Mouse (Mus musculus) thymus, adult 18-20 months (tissue): ENCODE data around the gene Cep126.
A peak's percentile ranks its signal among the peaks of the same experiment; 100 is the strongest.

Experiments
- DNase-seq, 2 experiments: peaks; one replicate each; pipeline ENCODE4 v3.0.0; 2022; ENCODE audit warnings: mixed read lengths in 2 of 2

The Cep126 gene

DNA sequence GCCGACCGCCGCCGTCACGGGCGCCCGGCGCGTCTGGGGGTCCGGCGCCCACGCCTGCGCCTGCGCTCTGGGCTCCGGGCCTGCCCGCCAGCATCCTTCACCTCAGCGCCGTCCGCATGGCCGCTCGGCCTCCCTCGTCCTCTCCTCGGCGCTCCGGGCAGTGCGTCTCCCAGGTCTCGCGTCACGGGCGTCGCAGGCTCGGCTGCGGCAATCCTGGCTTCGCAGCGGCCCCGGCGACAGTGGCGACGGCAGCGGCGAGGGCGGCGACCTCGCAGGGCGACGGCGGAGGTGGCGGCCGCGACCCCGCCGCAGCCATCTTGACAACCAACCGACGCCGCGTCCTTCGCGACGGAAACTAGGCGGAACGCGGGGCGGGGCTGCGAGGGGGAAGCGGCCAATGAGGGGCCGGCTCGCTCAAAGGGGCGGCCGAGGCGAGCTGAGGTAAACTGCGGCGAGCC is at the start of gene Cep126:
Gene Cep126, minus strand, starts transcription at position 178 of the 458 bp plus-strand sequence.
- peak; percentile 44 to 61 for DNase-seq

DNA sequence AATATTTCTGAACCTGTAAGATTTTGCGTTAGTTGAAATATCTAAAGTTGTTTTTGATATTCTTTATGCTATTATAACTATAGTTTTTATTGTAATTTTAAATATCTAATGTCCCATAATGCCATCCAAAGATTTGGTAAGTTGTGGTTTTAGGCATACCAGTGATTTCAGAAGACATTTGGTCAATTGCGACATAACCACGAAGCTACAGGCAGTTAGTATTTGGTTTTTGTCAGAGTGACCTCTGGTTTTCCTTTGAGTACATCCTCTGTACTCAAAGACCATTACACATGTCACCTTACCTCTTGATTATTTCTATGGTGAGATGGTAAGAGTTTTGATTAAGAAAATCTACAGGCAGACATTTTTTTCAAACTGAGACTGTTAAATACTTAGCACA is 45.5 kb upstream of the Cep126 start:
- DNase-seq, result no peak

- DNase-seq, result no peak
Observed at GRCm38 (mm10) chr9:8177099-8177498, 43.0 kb upstream of the Cep126 start.

GRCm38 (mm10) chr9:8157011-8157410 is 22.9 kb upstream of the Cep126 start:
- DNase-seq, result no peak

DNA sequence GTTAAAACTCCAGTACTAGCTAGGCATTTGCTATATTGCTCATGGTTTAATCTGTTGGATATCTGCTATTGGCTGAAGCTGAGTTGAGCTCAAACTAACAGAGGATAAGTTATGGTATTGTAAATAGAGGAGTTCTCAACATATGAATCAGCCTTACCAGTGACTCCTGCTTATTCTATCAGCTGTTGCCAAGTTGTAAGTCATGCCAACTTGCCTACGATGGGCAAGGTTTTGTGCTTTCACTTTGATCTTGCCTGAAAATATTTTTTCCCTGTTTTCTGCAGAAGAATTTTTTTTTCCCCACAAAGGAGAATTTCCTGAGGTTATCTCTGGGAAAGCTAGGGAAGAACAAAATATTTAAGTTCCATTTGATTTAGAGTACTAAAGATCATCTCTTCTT is 5.4 kb upstream of the Cep126 start:
- DNase-seq, result no peak

- peak in 1 of 2 experiments; percentile 6 for DNase-seq
Observed at GRCm38 (mm10) chr9:8133586-8134115, 443 bp downstream of the Cep126 start.

DNA sequence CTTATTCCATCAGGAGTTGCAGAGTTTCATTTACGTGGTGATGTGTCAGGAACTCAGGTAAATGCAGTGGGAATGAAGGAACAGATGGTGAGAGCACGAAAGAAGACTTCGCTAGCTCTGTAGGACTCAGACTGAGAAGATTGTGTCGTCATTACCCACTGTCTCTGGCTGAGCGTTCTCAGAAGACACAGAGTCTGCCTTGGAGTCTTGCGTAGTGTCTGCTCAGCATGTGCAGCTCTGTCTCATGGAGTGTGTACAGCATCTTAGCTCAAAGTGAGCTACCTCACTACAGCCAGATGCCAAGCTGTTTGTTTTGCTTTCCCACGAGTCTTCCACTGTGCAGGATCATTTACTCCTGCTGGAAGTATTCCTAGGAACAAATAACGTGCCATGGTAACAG is 10.6 kb downstream of the Cep126 start:
- DNase-seq, result no peak

DNA sequence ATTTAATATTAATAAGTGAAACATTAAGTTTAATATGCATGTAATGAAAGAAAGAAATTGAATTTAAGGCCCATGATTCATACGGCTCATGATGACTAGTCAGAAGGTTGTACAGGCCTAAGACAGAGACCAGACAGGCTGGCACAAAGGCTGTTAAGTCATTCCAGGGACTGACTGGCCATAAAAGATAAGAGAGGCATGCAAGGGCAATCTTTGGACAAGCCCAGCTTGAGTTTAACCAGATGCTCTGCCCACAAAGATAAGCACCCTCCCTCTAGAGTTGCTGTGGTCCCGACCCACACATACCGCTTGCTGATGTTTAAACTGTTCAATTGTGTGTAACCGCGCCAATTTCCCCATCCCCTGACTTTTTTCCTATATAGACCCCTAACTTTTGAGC is 19.6 kb downstream of the Cep126 start:
- no peak for DNase-seq

GRCm38 (mm10) chr9:8103050-8103449 is 31.0 kb downstream of the Cep126 start:
- DNase-seq, result no peak

- DNase-seq, result no peak
Observed at GRCm38 (mm10) chr9:8100962-8101361, 33.1 kb downstream of the Cep126 start.

GRCm38 (mm10) chr9:8078882-8079281 is 55.2 kb downstream of the Cep126 start:
- no peak for DNase-seq

DNA sequence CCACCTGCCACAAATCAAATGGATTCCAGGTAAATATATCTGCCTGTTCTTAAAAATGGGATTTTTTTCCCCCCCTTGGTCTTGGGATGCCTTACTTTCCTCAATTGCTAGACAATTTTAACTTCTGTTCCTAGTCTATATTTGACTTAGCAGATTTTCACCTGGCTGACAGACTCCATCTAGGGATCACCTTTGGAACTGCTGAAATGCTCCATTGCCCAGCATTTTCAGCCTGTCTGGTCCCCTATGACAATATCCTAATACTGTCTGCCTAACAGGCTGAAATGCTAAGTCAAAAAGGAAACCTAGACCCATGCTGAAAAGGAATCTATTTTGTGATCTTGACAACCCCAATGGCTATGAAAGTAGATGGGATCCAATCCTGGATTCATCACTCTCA is 59.7 kb downstream of the Cep126 start:
- DNase-seq, result no peak

GRCm38 (mm10) chr9:8073203-8073755 is 60.8 kb downstream of the Cep126 start:
- no peak for DNase-seq

DNA sequence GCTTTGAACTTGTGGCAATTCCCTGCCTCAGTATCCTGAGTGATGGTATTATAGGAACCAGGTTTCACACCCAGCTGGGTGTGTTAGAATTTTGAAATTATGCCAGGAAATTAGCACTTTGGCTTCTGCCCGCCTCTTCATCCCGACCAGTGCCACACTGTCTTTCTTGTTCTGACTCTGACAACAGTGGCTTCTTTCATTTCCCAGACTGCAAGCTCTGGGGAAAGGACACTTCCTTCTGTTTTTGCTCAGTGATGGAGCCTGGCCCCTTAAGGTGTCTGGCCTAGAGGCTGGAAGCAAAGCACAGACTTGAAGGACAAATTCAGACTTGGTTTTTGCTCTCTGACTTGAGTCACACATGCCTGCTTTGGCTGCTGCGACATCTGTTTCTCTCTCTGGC is 74.5 kb downstream of the Cep126 start:
- no peak for DNase-seq

- DNase-seq, result no peak
Observed at GRCm38 (mm10) chr9:8054831-8055230, 79.3 kb downstream of the Cep126 start.

- DNase-seq, result no peak
Observed at GRCm38 (mm10) chr9:8043044-8043387, 91.1 kb downstream of the Cep126 start.

DNA sequence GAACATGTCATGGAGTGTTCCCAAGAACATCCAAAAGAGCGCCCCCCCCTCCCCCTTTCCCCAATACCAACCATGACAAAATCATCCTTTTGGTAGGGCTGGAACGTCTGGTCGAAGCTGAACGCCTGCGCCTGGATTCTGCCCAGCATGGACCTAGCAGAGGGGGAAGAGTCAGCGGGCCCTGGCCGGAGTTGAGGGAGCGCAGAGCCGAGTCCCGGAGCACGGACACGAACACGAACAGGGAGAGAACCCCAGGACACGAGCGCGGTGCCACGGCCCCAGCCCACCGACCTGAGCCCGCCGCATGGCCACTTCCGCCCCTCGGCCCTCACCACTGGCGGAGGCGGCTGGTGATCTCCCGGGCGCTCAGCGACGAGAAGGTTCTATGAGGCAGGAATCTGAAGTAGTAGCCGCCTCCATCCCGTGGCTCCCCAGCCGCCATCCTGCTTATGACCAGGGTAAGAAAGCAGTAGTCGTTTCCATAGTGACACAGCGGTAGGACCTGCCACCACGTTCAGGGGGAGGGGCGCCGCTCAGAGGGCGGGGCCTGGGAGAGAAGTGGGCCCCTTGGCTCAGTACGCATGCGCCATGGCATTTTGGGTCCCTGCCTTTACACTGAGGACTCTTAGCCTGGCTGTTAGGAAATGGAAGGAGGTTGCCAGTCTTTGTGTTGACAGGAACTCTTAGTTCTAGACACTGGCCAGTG is 91.6 kb downstream of the Cep126 start, which contains the start of gene Cfap300:
Gene Cfap300, minus strand, starts transcription at position 486 of the 706 bp plus-strand sequence.
- peak; percentile 87 to 91 for DNase-seq

GRCm38 (mm10) chr9:8035546-8035945 is 98.5 kb downstream of the Cep126 start:
- DNase-seq, result no peak

DNA sequence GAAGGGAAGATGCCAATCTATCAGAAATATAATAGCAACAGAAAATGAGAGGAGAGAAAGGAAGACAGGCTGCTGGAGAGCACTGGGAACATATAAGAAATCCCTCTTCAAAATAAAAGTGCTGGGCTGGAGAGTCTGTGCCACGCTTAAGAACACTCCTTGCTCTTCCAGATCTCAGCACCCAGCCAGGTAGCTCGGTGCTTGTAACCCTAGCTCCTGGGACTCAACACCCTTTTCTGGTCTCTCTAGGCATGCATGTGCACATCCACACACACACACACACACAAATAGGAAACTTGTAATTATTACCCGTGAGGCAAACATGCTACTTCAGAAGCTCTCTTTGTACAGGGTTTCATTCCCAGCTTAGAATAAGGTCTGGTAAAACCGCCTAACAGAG is 99.0 kb downstream of the Cep126 start:
- no peak for DNase-seq

DNA sequence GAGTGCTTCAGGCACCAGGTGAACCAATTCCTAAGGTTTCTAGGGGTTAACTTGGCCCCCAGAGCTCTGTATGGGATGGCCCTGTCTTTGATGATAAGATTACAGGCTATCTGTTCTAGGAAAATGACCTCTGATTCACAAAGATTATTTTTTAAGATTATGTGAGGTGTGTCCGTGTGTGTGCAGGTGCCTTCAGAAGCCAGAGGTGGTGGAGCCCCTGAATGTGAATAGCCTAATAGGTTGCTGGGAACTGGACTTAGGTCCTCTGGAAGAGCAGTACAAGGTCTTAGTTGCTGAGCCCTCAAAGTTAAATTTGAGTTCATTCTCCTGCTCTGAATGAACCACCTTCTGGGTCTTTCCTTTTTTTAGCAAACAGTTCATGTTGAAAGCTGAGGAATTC is 100.0 kb downstream of the Cep126 start:
- no peak for DNase-seq

DNA sequence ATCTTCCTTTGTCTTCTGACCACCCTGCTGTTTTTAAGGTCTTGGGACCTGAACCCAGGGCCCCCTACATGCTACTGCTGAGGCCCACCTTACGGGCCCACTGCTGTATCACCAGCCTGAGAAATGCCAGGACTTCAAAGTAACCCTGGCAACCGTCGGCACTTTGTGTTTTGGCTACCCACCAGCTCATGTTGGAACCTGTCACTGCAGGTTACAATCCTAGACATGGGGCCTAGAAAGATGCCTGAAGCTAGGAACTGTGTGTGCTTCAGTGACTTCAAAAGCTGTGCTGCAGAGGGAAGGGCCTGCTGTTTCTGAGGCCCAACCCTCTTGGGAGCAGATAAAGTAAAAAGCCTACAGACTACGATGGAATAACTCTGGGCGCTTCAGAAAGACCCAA is 101.2 kb downstream of the Cep126 start:
- no peak for DNase-seq
